Comparison of ENCODE assay signal across 8 mouse cellular contexts in genomic region chr15:7263822-7264221, GRCm38 (mm10).
DNase-seq lines count a peak whose midpoint lies in the region; ATAC-seq lines count a peak whose summit lies in the region.

No protein-coding gene starts in this region.

- ATAC-seq in frontal cortex, adult (ENCODE audit: low TSS enrichment) = peak; percentile 97
- ATAC-seq in hindbrain, embryonic 14.5 days (ENCODE audit: low FRiP score) = peak; percentile 60; the same call in 1 of the 2 replicates
- peak; percentile 92 for ATAC-seq in megakaryocyte, adult 5-6 weeks (ENCODE audit: poor library complexity, severe bottlenecking)
- no peak for ATAC-seq in erythroblast, adult 5-6 weeks (replicated peaks; ENCODE audit: low FRiP score, poor library complexity, severe bottlenecking)

- H3K36me3 ChIP-seq in hindbrain, embryonic 14.5 days (replicated peaks; ENCODE audit: control insufficient read depth, insufficient read depth) = no peaks in the 10 kb centered on the region

- WGBS in hindbrain, embryonic 14.5 days = 14% methylated on average over 3 of the region's 3 CpGs

- H3K27me3 ChIP-seq in hindbrain, embryonic 14.5 days (ENCODE audit: control insufficient read depth, insufficient read depth, low read length) = no peaks in the 10 kb centered on the region

- peak; percentile 62 for DNase-seq in WW6 (ENCODE audit: low read depth, low spot score)
- DNase-seq in cerebellum, adult 8-10 months = peak; percentile 42
- peak; percentile 69 for DNase-seq in hindbrain, embryonic 14.5 days (ENCODE audit: low spot score)
- DNase-seq in layer of hippocampus, postnatal 14 days (ENCODE audit: low spot score in 2 of 2) = peak; percentile 76 to 80
- DNase-seq in right cerebral cortex, postnatal 25 days = peak; percentile 70

- no peaks in the 10 kb centered on the region for H3K4me1 ChIP-seq in hindbrain, embryonic 14.5 days (replicated peaks; ENCODE audit: control insufficient read depth, insufficient read depth, low read length)

- H3K4me2 ChIP-seq in hindbrain, embryonic 14.5 days (replicated peaks) = no peak overlapping the region

- H3K4me3 ChIP-seq in hindbrain, embryonic 14.5 days (replicated peaks; ENCODE audit: low read length) = no peak overlapping the region

- no peaks in the 10 kb centered on the region for H3K9me3 ChIP-seq in hindbrain, embryonic 14.5 days (ENCODE audit: control insufficient read depth, low read length)

- H3K9ac ChIP-seq in hindbrain, embryonic 14.5 days = no peak overlapping the region

- no peak overlapping the region for H3K27ac ChIP-seq in hindbrain, embryonic 14.5 days
